Mouse (Mus musculus) kidney, postnatal 14 days (tissue): ENCODE results near the gene A830031A19Rik.

Experiments
- DNase-seq: peaks from one replicate; pipeline ENCODE4 v3.0.0; 2022; ENCODE audit warnings: mixed read lengths

The A830031A19Rik gene

GRCm38 (mm10) chr11:24008244-24008643 lies 66.6 kb downstream of the A830031A19Rik start:
- DNase-seq, result peak; percentile 2

DNA sequence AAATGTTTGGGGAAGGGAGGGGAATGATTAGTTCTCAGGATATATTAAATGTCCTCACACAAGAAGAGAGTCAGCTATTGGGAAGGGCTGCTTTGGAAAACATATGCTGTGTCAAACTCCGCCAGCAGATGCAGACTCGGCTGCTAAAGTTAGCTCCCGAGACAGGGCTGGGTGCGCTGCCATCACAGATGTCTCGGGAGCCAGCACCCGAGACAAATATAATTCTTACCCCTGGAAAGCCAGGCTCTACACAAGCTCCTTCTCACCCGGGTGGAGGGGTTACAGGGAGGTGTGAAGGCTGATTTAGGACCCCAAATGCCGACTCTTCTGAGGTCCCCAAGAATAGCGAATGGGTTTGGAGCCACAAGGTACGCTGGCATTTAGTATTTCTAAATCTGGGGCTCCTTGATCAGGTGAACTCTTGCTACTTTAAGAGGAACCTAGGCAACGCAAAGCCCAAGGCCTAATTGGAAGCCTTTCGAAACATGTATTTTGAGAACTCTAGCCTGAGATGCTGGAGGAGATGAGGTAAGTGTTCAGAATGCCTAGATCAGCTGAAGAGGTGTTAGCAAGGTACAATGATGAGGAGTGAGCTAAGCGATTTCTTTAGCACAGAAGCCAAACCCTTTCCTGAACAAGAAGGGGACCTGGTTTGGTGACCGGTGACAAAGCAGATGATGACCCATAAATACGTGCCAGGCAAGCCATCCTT lies 69.3 kb downstream of the A830031A19Rik start:
- no peak for DNase-seq

- DNase-seq, result no peak
Measured at GRCm38 (mm10) chr11:24000675-24001074, 74.2 kb downstream of the A830031A19Rik start.
